Mouse (Mus musculus): ENCODE results near the gene Yipf3. TPM values are rescaled to one million over a fixed set of nuclear protein-coding genes. Genes with fewer than 3 reads are reported as not detected.

The Yipf3 gene
- polyA plus RNA-seq, 1 experiment from 2014 or later: 99.6 TPM

GRCm38 (mm10) chr17:46258279-46259053, 10.6 kb downstream of the Yipf3 start:
- no peak overlapping the region for H3K27ac ChIP-seq (replicated peaks)
- peaks cover 42% of the 10 kb centered on the region; the same call in 1 of the 2 replicates for H3K36me3 ChIP-seq
- H3K4me1 ChIP-seq (replicated peaks): peaks cover 21% of the 10 kb centered on the region
- no peak overlapping the region for H3K4me2 ChIP-seq
- no peaks in the 10 kb centered on the region for H3K27me3 ChIP-seq
- H3K4me3 ChIP-seq: no peak overlapping the region
- ATAC-seq (ENCODE audit: low FRiP score, low read depth): no peak
- 86% methylated on average over 30 of the region's 30 CpGs for WGBS
- no peak overlapping the region for H3K9ac ChIP-seq
- no peaks in the 10 kb centered on the region for H3K9me3 ChIP-seq

- no peak overlapping the region for H3K4me3 ChIP-seq
- H3K9me3 ChIP-seq: no peaks in the 10 kb centered on the region
- H3K4me1 ChIP-seq (replicated peaks): peaks cover 15% of the 10 kb centered on the region
- H3K36me3 ChIP-seq: peaks cover 53% of the 10 kb centered on the region; the same call in 1 of the 2 replicates
- 88% methylated on average over 17 of the region's 17 CpGs for WGBS
- no peak for ATAC-seq (ENCODE audit: low FRiP score, low read depth)
- no peak overlapping the region for H3K9ac ChIP-seq
- H3K27me3 ChIP-seq: no peaks in the 10 kb centered on the region
- H3K4me2 ChIP-seq: no peak overlapping the region
- no peak overlapping the region for H3K27ac ChIP-seq (replicated peaks)
These were observed 11.8 kb downstream of the Yipf3 start for GRCm38 (mm10) chr17:46259675-46260074.

- WGBS: 88% methylated on average over 5 of the region's 5 CpGs
- Histone ChIP-seq H3K36me3 (peaks cover 47% of the 10 kb centered on the region; the same call in 1 of the 2 replicates), H3K9ac (no peak overlapping the region)
These were observed 14.4 kb downstream of the Yipf3 start for GRCm38 (mm10) chr17:46262201-46262694.

GRCm38 (mm10) chr17:46265502-46265901, 17.6 kb downstream of the Yipf3 start:
- Histone ChIP-seq H3K27me3 (no peaks in the 10 kb centered on the region), H3K9ac (no peak overlapping the region), H3K36me3 (peaks cover 28% of the 10 kb centered on the region; the same call in 1 of the 2 replicates), H3K4me3 (no peak overlapping the region), H3K27ac (replicated peaks) (no peak overlapping the region), H3K9me3 (no peaks in the 10 kb centered on the region), H3K4me1 (replicated peaks) (no peaks in the 10 kb centered on the region), H3K4me2 (no peak overlapping the region)
- WGBS: 87% methylated on average over 12 of the region's 12 CpGs
- no peak; the same call in 1 of the 2 replicates for ATAC-seq (ENCODE audit: low FRiP score, low read depth)

More at GRCm38 (mm10) chr17:46262201-46262694, 14.4 kb downstream of the Yipf3 start:
- H3K4me2 ChIP-seq: no peak overlapping the region
- no peak for ATAC-seq (ENCODE audit: low FRiP score, low read depth)
- no peak overlapping the region for H3K27ac ChIP-seq (replicated peaks)
- no peaks in the 10 kb centered on the region for H3K9me3 ChIP-seq
- H3K27me3 ChIP-seq: no peaks in the 10 kb centered on the region
- no peak overlapping the region for H3K4me3 ChIP-seq
- no peaks in the 10 kb centered on the region for H3K4me1 ChIP-seq (replicated peaks)

GRCm38 (mm10) chr17:46265918-46266618, 18.2 kb downstream of the Yipf3 start:
- Histone ChIP-seq H3K4me2 (no peak overlapping the region), H3K36me3 (peaks cover 28% of the 10 kb centered on the region; the same call in 1 of the 2 replicates), H3K4me1 (replicated peaks) (no peaks in the 10 kb centered on the region), H3K9me3 (no peaks in the 10 kb centered on the region), H3K9ac (no peak overlapping the region), H3K27me3 (no peaks in the 10 kb centered on the region), H3K27ac (replicated peaks) (no peak overlapping the region), H3K4me3 (no peak overlapping the region)
- 29% methylated on average over 14 of the region's 14 CpGs for WGBS
- ATAC-seq (ENCODE audit: low FRiP score, low read depth): peak; percentile 52

GRCm38 (mm10) chr17:46266986-46267385, 19.1 kb downstream of the Yipf3 start:
- ATAC-seq (ENCODE audit: low FRiP score, low read depth): no peak
- no peaks in the 10 kb centered on the region for H3K27me3 ChIP-seq
- no peak overlapping the region for H3K27ac ChIP-seq (replicated peaks)
- H3K36me3 ChIP-seq: peaks cover 32% of the 10 kb centered on the region; the same call in 1 of the 2 replicates
- H3K4me2 ChIP-seq: no peak overlapping the region
- no peaks in the 10 kb centered on the region for H3K4me1 ChIP-seq (replicated peaks)
- no peak overlapping the region for H3K4me3 ChIP-seq
- 77% methylated on average over 6 of the region's 6 CpGs for WGBS
- H3K9ac ChIP-seq: no peak overlapping the region
- no peaks in the 10 kb centered on the region for H3K9me3 ChIP-seq

GRCm38 (mm10) chr17:46267511-46267910, 19.6 kb downstream of the Yipf3 start:
- H3K27ac ChIP-seq (replicated peaks): no peak overlapping the region
- whole genome bisulfite sequencing: 85% methylated on average over 7 of the region's 7 CpGs
- H3K9me3 ChIP-seq: no peaks in the 10 kb centered on the region
- no peak overlapping the region for H3K9ac ChIP-seq
- H3K4me2 ChIP-seq: no peak overlapping the region
- peaks cover 27% of the 10 kb centered on the region; the same call in 1 of the 2 replicates for H3K36me3 ChIP-seq
- H3K4me1 ChIP-seq (replicated peaks): no peaks in the 10 kb centered on the region
- no peak for ATAC-seq (ENCODE audit: low FRiP score, low read depth)
- H3K27me3 ChIP-seq: no peaks in the 10 kb centered on the region
- no peak overlapping the region for H3K4me3 ChIP-seq

GRCm38 (mm10) chr17:46268026-46268720, 20.3 kb downstream of the Yipf3 start:
- no peak overlapping the region for H3K27ac ChIP-seq (replicated peaks)
- H3K4me1 ChIP-seq (replicated peaks): no peaks in the 10 kb centered on the region
- no peak overlapping the region for H3K4me2 ChIP-seq
- 85% methylated on average over 10 of the region's 10 CpGs for WGBS
- no peak overlapping the region for H3K9ac ChIP-seq
- H3K4me3 ChIP-seq: no peak overlapping the region
- no peaks in the 10 kb centered on the region for H3K9me3 ChIP-seq
- 0 out of 2 replicates have a peak, but pooled peaks cover 21% of the 10 kb centered on the region for H3K36me3 ChIP-seq
- no peak for ATAC-seq (ENCODE audit: low FRiP score, low read depth)
- no peaks in the 10 kb centered on the region for H3K27me3 ChIP-seq

GRCm38 (mm10) chr17:46269771-46270534, 22.1 kb downstream of the Yipf3 start:
- no peaks in the 10 kb centered on the region for H3K4me1 ChIP-seq (replicated peaks)
- 0 out of 2 replicates have a peak, but pooled peaks cover 7% of the 10 kb centered on the region for H3K36me3 ChIP-seq
- H3K9ac ChIP-seq: no peak overlapping the region
- no peak for ATAC-seq (ENCODE audit: low FRiP score, low read depth)
- no peaks in the 10 kb centered on the region for H3K27me3 ChIP-seq
- WGBS: 88% methylated on average over 19 of the region's 19 CpGs
- H3K4me2 ChIP-seq: no peak overlapping the region
- H3K9me3 ChIP-seq: no peaks in the 10 kb centered on the region
- no peak overlapping the region for H3K4me3 ChIP-seq
- no peak overlapping the region for H3K27ac ChIP-seq (replicated peaks)

GRCm38 (mm10) chr17:46272058-46272457, 24.2 kb downstream of the Yipf3 start:
- no peak overlapping the region for H3K4me2 ChIP-seq

GRCm38 (mm10) chr17:46272675-46273074, 24.8 kb downstream of the Yipf3 start:
- no peak overlapping the region for H3K27ac ChIP-seq (replicated peaks)
- no peak overlapping the region for H3K4me3 ChIP-seq
- H3K27me3 ChIP-seq: no peaks in the 10 kb centered on the region
- WGBS: 87% methylated on average over 5 of the region's 5 CpGs
- H3K9me3 ChIP-seq: no peaks in the 10 kb centered on the region
- no peak for ATAC-seq (ENCODE audit: low FRiP score, low read depth)
- no peak overlapping the region for H3K9ac ChIP-seq
- no peaks in the 10 kb centered on the region for H3K4me1 ChIP-seq (replicated peaks)
- no peak overlapping the region for H3K4me2 ChIP-seq
- H3K36me3 ChIP-seq: 0 out of 2 replicates have a peak, but pooled peaks cover 7% of the 10 kb centered on the region

More at GRCm38 (mm10) chr17:46272058-46272457, 24.2 kb downstream of the Yipf3 start:
- ATAC-seq (ENCODE audit: low FRiP score, low read depth): no peak
- Histone ChIP-seq H3K9ac (no peak overlapping the region), H3K4me3 (no peak overlapping the region), H3K4me1 (replicated peaks) (no peaks in the 10 kb centered on the region), H3K36me3 (0 out of 2 replicates have a peak, but pooled peaks cover 7% of the 10 kb centered on the region), H3K27me3 (no peaks in the 10 kb centered on the region), H3K9me3 (no peaks in the 10 kb centered on the region), H3K27ac (replicated peaks) (no peak overlapping the region)
- 90% methylated on average over 2 of the region's 2 CpGs for WGBS

Data from hindbrain, embryonic 15.5 days (tissue).